Mouse (Mus musculus): ENCODE results near the gene Cd70.

Cd70 gene

GRCm38 (mm10) chr17:57148994-57149803 lies at the start of gene Cd70:
Cd70 (minus strand) TSS chr17:57149777.
- no peak for DNase-seq (ENCODE audit: low read depth in 1 of 2, low spot score in 2 of 2)

GRCm38 (mm10) chr17:57198252-57198651 lies 48.7 kb upstream of the Cd70 start:
- DNase-seq (ENCODE audit: low read depth in 1 of 2, low spot score in 2 of 2), result peak in 1 of 2 experiments; percentile 24

- DNase-seq (ENCODE audit: low read depth in 1 of 2, low spot score in 2 of 2), result no peak
These were observed 45.9 kb upstream of the Cd70 start for GRCm38 (mm10) chr17:57195326-57196010.

- DNase-seq (ENCODE audit: low read depth in 1 of 2, low spot score in 2 of 2), result no peak
These were observed 45.2 kb upstream of the Cd70 start for GRCm38 (mm10) chr17:57194771-57195170.

GRCm38 (mm10) chr17:57194041-57194507 lies 44.5 kb upstream of the Cd70 start, which contains the start of gene Tnfsf14:
Tnfsf14 (minus strand) TSS chr17:57194177.
- peak; percentile 58 to 59 for DNase-seq (ENCODE audit: low read depth in 1 of 2, low spot score in 2 of 2)

- no peak for DNase-seq (ENCODE audit: low read depth in 1 of 2, low spot score in 2 of 2)
These were observed 39.1 kb upstream of the Cd70 start for GRCm38 (mm10) chr17:57188510-57189192.

- no peak for DNase-seq (ENCODE audit: low read depth in 1 of 2, low spot score in 2 of 2)
These were observed 36.1 kb upstream of the Cd70 start for GRCm38 (mm10) chr17:57185641-57186040.

- DNase-seq (ENCODE audit: low read depth in 1 of 2, low spot score in 2 of 2), result no peak
These were observed 33.3 kb upstream of the Cd70 start for GRCm38 (mm10) chr17:57182871-57183270.

GRCm38 (mm10) chr17:57180363-57180762 lies 30.8 kb upstream of the Cd70 start:
- DNase-seq (ENCODE audit: low read depth in 1 of 2, low spot score in 2 of 2), result no peak

- no peak for DNase-seq (ENCODE audit: low read depth in 1 of 2, low spot score in 2 of 2)
These were observed 23.8 kb upstream of the Cd70 start for GRCm38 (mm10) chr17:57173351-57173750.

GRCm38 (mm10) chr17:57172378-57172777 lies 22.8 kb upstream of the Cd70 start:
- DNase-seq (ENCODE audit: low read depth in 1 of 2, low spot score in 2 of 2), result no peak

GRCm38 (mm10) chr17:57170616-57171260 lies 21.2 kb upstream of the Cd70 start:
- DNase-seq (ENCODE audit: low read depth in 1 of 2, low spot score in 2 of 2), result no peak

- DNase-seq (ENCODE audit: low read depth in 1 of 2, low spot score in 2 of 2), result peak; percentile 32 to 70
These were observed 17.5 kb upstream of the Cd70 start for GRCm38 (mm10) chr17:57166800-57167791.

- no peak for DNase-seq (ENCODE audit: low read depth in 1 of 2, low spot score in 2 of 2)
These were observed 4.2 kb upstream of the Cd70 start for GRCm38 (mm10) chr17:57153787-57154186.

- DNase-seq (ENCODE audit: low read depth in 1 of 2, low spot score in 2 of 2), result no peak
These were observed 3.4 kb upstream of the Cd70 start for GRCm38 (mm10) chr17:57153006-57153405.

GRCm38 (mm10) chr17:57148343-57148742 lies 1.2 kb downstream of the Cd70 start:
- no peak for DNase-seq (ENCODE audit: low read depth in 1 of 2, low spot score in 2 of 2)

- DNase-seq (ENCODE audit: low read depth in 1 of 2, low spot score in 2 of 2), result no peak
These were observed 4.5 kb downstream of the Cd70 start for GRCm38 (mm10) chr17:57145115-57145514.

GRCm38 (mm10) chr17:57143704-57144103 lies 5.9 kb downstream of the Cd70 start:
- no peak for DNase-seq (ENCODE audit: low read depth in 1 of 2, low spot score in 2 of 2)

- no peak for DNase-seq (ENCODE audit: low read depth in 1 of 2, low spot score in 2 of 2)
These were observed 9.9 kb downstream of the Cd70 start for GRCm38 (mm10) chr17:57139708-57140107.

GRCm38 (mm10) chr17:57138676-57139075 lies 10.9 kb downstream of the Cd70 start:
- no peak for DNase-seq (ENCODE audit: low read depth in 1 of 2, low spot score in 2 of 2)
